Mouse (Mus musculus) stomach, postnatal 0 days (tissue): ENCODE data around the gene Dpm2. TPM values are rescaled to one million over a fixed set of nuclear protein-coding genes. Genes with fewer than 3 reads are reported as not detected.

Experiments
- ATAC-seq: fragments of 200-750 bp; cut with Nextera tagmentation; 2 replicates; pipeline ENCODE4 v1.8.0; 2017; ENCODE audit not compliant: low FRiP score, low TSS enrichment
- DNase-seq: peaks from one replicate; pipeline ENCODE4 v3.0.0-alpha.2; 2016; ENCODE audit warnings: low spot score
- H3K27ac ChIP-seq: fragments of 300-500 bp; sonication (generic); replicated peaks from 2 replicates; pipeline ENCODE4 v1.5.1; 2014; ENCODE audit warnings: mild to moderate bottlenecking, control low read depth
- H3K27me3 ChIP-seq: fragments of 300-500 bp; sonication (generic); 2 replicates; pipeline ENCODE4 v1.6.1; 2014; ENCODE audit warnings: low read length; ENCODE audit not compliant: control insufficient read depth, insufficient read depth
- H3K36me3 ChIP-seq: fragments of 300-500 bp; sonication (generic); 2 replicates; pipeline ENCODE4 v1.6.1; 2014; ENCODE audit warnings: low read length, mixed read lengths; ENCODE audit not compliant: control insufficient read depth, insufficient read depth
- H3K4me1 ChIP-seq: fragments of 300-500 bp; sonication (generic); replicated peaks from 2 replicates; pipeline ENCODE4 v1.6.1; 2014; ENCODE audit warnings: antibody characterized with exemption; ENCODE audit not compliant: control insufficient read depth, insufficient read depth
- H3K4me2 ChIP-seq: fragments of 300-500 bp; sonication (generic); replicated peaks from 2 replicates; pipeline ENCODE4 v1.6.1; 2014; ENCODE audit warnings: low read depth, mild to moderate bottlenecking, control low read depth, moderate library complexity
- H3K4me3 ChIP-seq: fragments of 300-500 bp; sonication (generic); 2 replicates; pipeline ENCODE4 v1.5.1; 2014; ENCODE audit warnings: low read depth, low read length, control low read depth
- H3K9ac ChIP-seq: fragments of 300-500 bp; sonication (generic); 2 replicates; pipeline ENCODE4 v1.6.1; 2014; ENCODE audit warnings: mild to moderate bottlenecking, low read length, control low read depth, mixed read lengths
- H3K9me3 ChIP-seq: fragments of 300-500 bp; sonication (generic); 2 replicates; pipeline ENCODE4 v1.6.1; 2016; ENCODE audit warnings: low read length; ENCODE audit not compliant: control insufficient read depth
- CTCF ChIP-seq: IDR thresholded peaks from 2 replicates; pipeline ENCODE4 v1.5.1; 2016; ENCODE audit warnings: antibody characterized with exemption, low read depth, mild to moderate bottlenecking, moderate library complexity
- EP300 ChIP-seq: optimal IDR thresholded peaks from 2 replicates; pipeline ENCODE3; 2016; ENCODE audit warnings: antibody characterized with exemption
- WGBS: fragments of 180-500 bp; shearing (Covaris S2); extraction: QIAGEN DNeasy Blood & Tissue Kit; methylation state at CpG from one replicate; pipeline ENCODE4 v1.1.7; 2014; 5-methylcytosine and 5-hydroxymethylcytosine counted together
- polyA plus RNA-seq: library from polyadenylated mRNA; unstranded; fragments of >200 nt; fragmentation: Nextera tagmentation; extraction: Ambion mirVana; gene quantifications from 2 replicates; pipeline ENCODE4 v1.2.1, GENCODE M21; 2015

Gene Dpm2
- polyA plus RNA-seq, 1 experiment from 2014 or later, result 87.5 TPM

- no peak for DNase-seq
- H3K4me2 ChIP-seq, result no peak overlapping the region
- WGBS, result 62% methylated on average over 11 of the region's 11 CpGs
Measured at GRCm38 (mm10) chr2:32589213-32589795, 18.6 kb downstream of the Dpm2 start.

GRCm38 (mm10) chr2:32590224-32590623 lies 19.6 kb downstream of the Dpm2 start:
- H3K9me3 ChIP-seq, result no peaks in the 10 kb centered on the region
- WGBS, result 66% methylated on average over 10 of the region's 10 CpGs
- DNase-seq (no peak), ATAC-seq (no peak)
- no peaks in the 10 kb centered on the region for H3K36me3 ChIP-seq
- H3K4me1 ChIP-seq, result no peaks in the 10 kb centered on the region
- no peak overlapping the region for H3K27ac ChIP-seq
- no peak overlapping the region for H3K9ac ChIP-seq
- H3K27me3 ChIP-seq, result no peaks in the 10 kb centered on the region
- no peak overlapping the region for H3K4me3 ChIP-seq
- no peak overlapping the region for H3K4me2 ChIP-seq
- TF ChIP-seq CTCF, result no peak

More at GRCm38 (mm10) chr2:32589213-32589795, 18.6 kb downstream of the Dpm2 start:
- ATAC-seq, result no peak
- H3K4me1 ChIP-seq, result no peaks in the 10 kb centered on the region
- no peaks in the 10 kb centered on the region for H3K9me3 ChIP-seq
- TF ChIP-seq EP300 (no peak), CTCF (no peak)
- H3K27me3 ChIP-seq, result no peaks in the 10 kb centered on the region
- no peak overlapping the region for H3K9ac ChIP-seq
- H3K4me3 ChIP-seq, result no peak overlapping the region
- H3K27ac ChIP-seq, result no peak overlapping the region
- no peaks in the 10 kb centered on the region for H3K36me3 ChIP-seq

GRCm38 (mm10) chr2:32591249-32591648 lies 20.6 kb downstream of the Dpm2 start:
- Histone ChIP-seq H3K4me2 (no peak overlapping the region), H3K36me3 (no peaks in the 10 kb centered on the region), H3K27ac (no peak overlapping the region), H3K27me3 (no peaks in the 10 kb centered on the region), H3K9me3 (no peaks in the 10 kb centered on the region), H3K4me3 (no peak overlapping the region), H3K9ac (no peak overlapping the region), H3K4me1 (no peaks in the 10 kb centered on the region)
- TF ChIP-seq CTCF (no peak), EP300 (no peak)
- DNase-seq (no peak), ATAC-seq (no peak)
- 62% methylated on average over 6 of the region's 6 CpGs for WGBS

- WGBS, result 88% methylated on average over 13 of the region's 13 CpGs
- no peak overlapping the region for H3K4me2 ChIP-seq
- ATAC-seq, result no peak
Measured at GRCm38 (mm10) chr2:32596725-32597124, 26.1 kb downstream of the Dpm2 start.

GRCm38 (mm10) chr2:32597248-32597647 lies 26.6 kb downstream of the Dpm2 start:
- 82% methylated on average over 5 of the region's 5 CpGs for WGBS
- DNase-seq (no peak), ATAC-seq (no peak)
- Histone ChIP-seq H3K4me3 (no peak overlapping the region), H3K4me1 (no peaks in the 10 kb centered on the region; the same call in 1 of the 2 replicates), H3K27ac (no peak overlapping the region), H3K4me2 (no peak overlapping the region), H3K36me3 (peaks cover 6% of the 10 kb centered on the region; the same call in 1 of the 2 replicates), H3K27me3 (no peaks in the 10 kb centered on the region), H3K9me3 (no peaks in the 10 kb centered on the region), H3K9ac (no peak overlapping the region)
- no peak for TF ChIP-seq CTCF
- no peak for TF ChIP-seq EP300

More at GRCm38 (mm10) chr2:32596725-32597124, 26.1 kb downstream of the Dpm2 start:
- Histone ChIP-seq H3K9ac (no peak overlapping the region), H3K4me3 (no peak overlapping the region), H3K27me3 (no peaks in the 10 kb centered on the region), H3K36me3 (peaks cover 6% of the 10 kb centered on the region; the same call in 1 of the 2 replicates), H3K4me1 (no peaks in the 10 kb centered on the region; the same call in 1 of the 2 replicates), H3K27ac (no peak overlapping the region), H3K9me3 (no peaks in the 10 kb centered on the region)
- TF ChIP-seq CTCF, result no peak
- TF ChIP-seq EP300, result no peak
- DNase-seq, result no peak

GRCm38 (mm10) chr2:32597699-32598098 lies 27.0 kb downstream of the Dpm2 start:
- H3K9ac ChIP-seq, result no peak overlapping the region
- H3K27me3 ChIP-seq, result no peaks in the 10 kb centered on the region
- TF ChIP-seq CTCF, result no peak
- TF ChIP-seq EP300, result no peak
- 78% methylated on average over 5 of the region's 5 CpGs for WGBS
- no peak overlapping the region for H3K27ac ChIP-seq
- ATAC-seq (no peak), DNase-seq (no peak)
- peaks cover 6% of the 10 kb centered on the region; the same call in 1 of the 2 replicates for H3K36me3 ChIP-seq
- H3K4me3 ChIP-seq, result no peak overlapping the region
- H3K4me1 ChIP-seq, result no peaks in the 10 kb centered on the region; the same call in 1 of the 2 replicates
- no peak overlapping the region for H3K4me2 ChIP-seq
- no peaks in the 10 kb centered on the region for H3K9me3 ChIP-seq
